Mouse (Mus musculus): ENCODE data around the gene Prr5. TPM values are rescaled to one million over a fixed set of nuclear protein-coding genes. Genes with fewer than 3 reads are reported as not detected.
A peak's percentile ranks its signal among the peaks of the same experiment; 100 is the strongest.
"Not testable (repeated sequence)": the region's sequence is repeated elsewhere in the genome, so short reads cannot be mapped to it uniquely, and the experiment has no call there.

Gene Prr5
- polyA plus RNA-seq, 1 experiment from 2014 or later = 31.3 TPM

- Histone ChIP-seq H3K9ac (no peak overlapping the region), H3K4me2 (no peak overlapping the region), H3K4me3 (no peak overlapping the region), H3K4me1 (replicated peaks) (0 out of 2 replicates have a peak, but pooled peaks cover 2% of the 10 kb centered on the region), H3K9me3 (no peaks in the 10 kb centered on the region), H3K27me3 (no peaks in the 10 kb centered on the region), H3K36me3 (peaks cover 11% of the 10 kb centered on the region; the same call in 1 of the 2 replicates), H3K27ac (replicated peaks) (no peak overlapping the region)
- ATAC-seq (ENCODE audit: low FRiP score, low read depth) = no peak
- 88% methylated on average over 7 of the region's 7 CpGs for WGBS
Measured at GRCm38 (mm10) chr15:84703992-84704391, 34.6 kb downstream of the Prr5 start.

DNA sequence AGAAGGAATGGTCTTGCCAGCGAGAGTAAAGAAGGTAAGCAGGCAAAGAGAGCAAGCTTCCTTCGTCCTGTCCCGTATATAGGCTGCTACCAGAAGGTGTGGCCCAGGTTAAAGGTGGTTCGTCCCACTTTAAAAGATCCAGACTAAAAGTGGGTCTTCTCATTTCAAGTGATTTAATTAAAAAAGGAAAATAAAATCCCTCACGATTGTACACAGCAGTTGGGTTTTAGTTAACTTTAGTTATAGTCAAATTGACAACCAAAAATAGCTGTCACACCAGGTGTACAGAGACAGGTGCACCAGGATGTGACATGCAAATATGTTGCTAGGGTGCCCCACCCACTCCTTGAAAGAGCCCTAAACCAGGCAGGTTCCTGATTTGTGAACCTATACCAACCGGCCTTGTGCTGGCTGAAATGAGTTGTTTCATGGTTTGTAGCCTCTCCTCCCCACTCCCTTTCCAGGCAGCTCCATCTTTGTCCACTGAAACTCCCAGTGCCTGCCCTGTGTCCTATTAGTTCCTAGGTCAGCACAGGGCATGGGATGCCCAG is 36.0 kb downstream of the Prr5 start:
- Histone ChIP-seq H3K9ac (no peak overlapping the region), H3K4me2 (no peak overlapping the region), H3K27me3 (no peaks in the 10 kb centered on the region), H3K4me1 (replicated peaks) (no peaks in the 10 kb centered on the region), H3K4me3 (no peak overlapping the region), H3K9me3 (no peaks in the 10 kb centered on the region), H3K36me3 (peaks cover 8% of the 10 kb centered on the region; the same call in 1 of the 2 replicates), H3K27ac (replicated peaks) (no peak overlapping the region)
- no peak for ATAC-seq (ENCODE audit: low FRiP score, low read depth)
- 94% methylated on average over 6 of the region's 6 CpGs for WGBS

DNA sequence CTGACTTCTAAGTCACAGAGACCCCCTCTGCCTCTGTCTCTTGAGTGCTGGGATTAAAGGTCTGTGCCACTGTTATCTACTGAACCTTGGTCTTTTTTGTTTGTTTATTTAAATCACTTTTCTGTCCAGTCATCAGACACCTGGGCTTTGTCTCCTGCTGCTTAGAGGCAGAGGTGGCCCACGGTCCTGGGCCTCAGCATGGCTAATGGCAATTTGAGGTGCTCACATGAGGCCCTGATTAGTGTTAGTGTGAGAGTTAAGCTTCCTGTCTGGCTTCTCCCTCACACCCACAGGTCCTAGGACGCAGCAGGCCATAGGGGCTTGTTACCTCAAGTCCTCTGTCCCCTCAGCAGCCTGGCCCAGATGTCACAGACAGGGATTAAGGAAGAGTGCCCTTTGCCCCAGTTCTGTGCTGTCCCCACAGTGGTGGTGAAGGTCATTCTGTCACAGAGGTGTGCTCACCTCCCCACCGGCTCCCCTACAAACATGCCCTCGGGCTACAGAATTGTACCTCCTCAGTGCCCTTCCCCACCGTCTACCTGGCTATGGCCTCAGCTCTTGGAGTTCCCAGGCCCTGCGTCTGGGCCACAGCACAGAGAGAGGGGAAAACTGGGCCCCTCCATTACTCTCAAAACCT is 37.7 kb downstream of the Prr5 start:
- Histone ChIP-seq H3K27me3 (no peaks in the 10 kb centered on the region), H3K9me3 (no peaks in the 10 kb centered on the region), H3K4me3 (no peak overlapping the region), H3K9ac (no peak overlapping the region), H3K4me2 (no peak overlapping the region), H3K4me1 (replicated peaks) (no peaks in the 10 kb centered on the region), H3K27ac (replicated peaks) (no peak overlapping the region), H3K36me3 (peaks cover 4% of the 10 kb centered on the region; the same call in 1 of the 2 replicates)
- no peak for ATAC-seq (ENCODE audit: low FRiP score, low read depth)
- 80% methylated on average over 6 of the region's 6 CpGs for WGBS

GRCm38 (mm10) chr15:84712566-84713405 is 43.4 kb downstream of the Prr5 start:
- H3K4me2 ChIP-seq = no peak overlapping the region
- ATAC-seq (ENCODE audit: low FRiP score, low read depth) = no peak
- WGBS = 63% methylated on average over 14 of the region's 14 CpGs

GRCm38 (mm10) chr15:84714730-84715129 is 45.3 kb downstream of the Prr5 start:
- H3K4me2 ChIP-seq = peak overlapping the region; percentile 47
- H3K9ac ChIP-seq = peak overlapping the region; percentile 33; the same call in 1 of the 2 replicates
- peak overlapping the region; percentile 70 for H3K27ac ChIP-seq (replicated peaks)
- no peaks in the 10 kb centered on the region for H3K36me3 ChIP-seq
- peak overlapping the region; percentile 7 for H3K4me3 ChIP-seq
- under 1% methylated on average over 17 of the region's 17 CpGs for WGBS
- peaks cover 11% of the 10 kb centered on the region for H3K4me1 ChIP-seq (replicated peaks)
- H3K27me3 ChIP-seq = peaks cover 15% of the 10 kb centered on the region
- no peaks in the 10 kb centered on the region for H3K9me3 ChIP-seq
- ATAC-seq (ENCODE audit: low FRiP score, low read depth) = peak; percentile 69

More at GRCm38 (mm10) chr15:84712566-84713405, 43.4 kb downstream of the Prr5 start:
- Histone ChIP-seq H3K27ac (replicated peaks) (no peak overlapping the region), H3K27me3 (no peaks in the 10 kb centered on the region), H3K36me3 (no peaks in the 10 kb centered on the region), H3K9ac (no peak overlapping the region), H3K4me3 (no peak overlapping the region), H3K4me1 (replicated peaks) (peaks cover 9% of the 10 kb centered on the region), H3K9me3 (no peaks in the 10 kb centered on the region)

DNA sequence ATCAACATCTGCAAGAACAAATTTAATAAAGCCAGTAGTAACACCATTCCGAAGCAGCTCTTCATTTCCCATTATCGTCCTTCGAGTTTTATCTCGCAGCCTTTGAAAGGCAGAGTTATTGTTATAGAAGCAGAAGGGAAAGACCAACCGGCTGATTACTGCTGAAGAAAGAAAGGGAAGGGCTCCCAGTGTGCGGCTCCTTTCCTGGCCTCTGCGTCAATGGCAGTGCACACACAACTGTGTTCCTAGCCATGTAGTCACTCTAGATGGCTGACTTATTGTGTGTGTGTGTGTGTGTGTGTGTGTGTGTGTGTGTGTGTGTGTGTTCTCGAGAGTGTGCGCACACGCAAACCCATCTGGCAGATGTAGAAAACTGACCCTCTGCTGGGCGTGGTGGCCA is 45.7 kb downstream of the Prr5 start:
- Histone ChIP-seq H3K9me3 (no peaks in the 10 kb centered on the region), H3K4me2 (peak overlapping the region; percentile 47), H3K4me1 (replicated peaks) (peaks cover 15% of the 10 kb centered on the region), H3K27ac (replicated peaks) (peak overlapping the region; percentile 70), H3K4me3 (peak overlapping the region; percentile 7; the same call in 1 of the 2 replicates), H3K36me3 (no peaks in the 10 kb centered on the region), H3K9ac (0 out of 2 replicates have a peak overlapping the region, but pooled peaks have one; percentile 33), H3K27me3 (peaks cover 19% of the 10 kb centered on the region)
- 36% methylated on average over 11 of the region's 11 CpGs for WGBS
- no peak for ATAC-seq (ENCODE audit: low FRiP score, low read depth)

DNA sequence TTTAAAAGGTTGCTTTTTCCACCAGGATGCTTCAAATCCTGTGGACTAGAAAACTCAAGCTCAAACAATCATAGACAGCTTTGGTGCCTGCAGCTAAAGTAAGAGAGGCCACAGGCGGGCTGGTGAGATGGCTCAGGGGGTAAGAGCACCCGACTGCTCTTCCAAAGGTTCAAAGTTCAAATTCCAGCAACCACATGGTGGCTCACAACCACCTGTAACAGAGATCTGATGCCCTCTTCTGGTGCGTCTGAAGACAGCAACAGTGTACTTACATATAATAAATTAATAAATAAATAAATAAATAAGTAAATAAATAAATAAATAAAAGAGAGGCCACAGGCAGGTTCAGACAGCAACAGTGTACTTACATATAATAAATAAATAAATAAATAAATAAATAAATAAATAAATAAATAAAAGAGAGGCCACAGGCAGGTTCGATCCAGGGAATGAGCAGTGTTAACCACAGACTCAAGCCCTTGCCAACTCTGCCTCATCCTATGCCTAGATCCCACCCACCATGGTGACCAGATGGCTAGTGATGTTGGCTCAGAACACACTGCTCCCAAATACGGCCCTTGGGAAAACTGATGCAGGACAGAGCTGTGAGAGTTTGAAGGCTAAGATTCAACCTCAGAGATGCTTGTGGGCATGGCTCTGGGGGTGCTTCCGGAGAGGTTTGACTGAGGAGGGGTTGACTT is 48.3 kb downstream of the Prr5 start:
- Histone ChIP-seq H3K4me1 (replicated peaks) (peaks cover 23% of the 10 kb centered on the region), H3K27me3 (peaks cover 36% of the 10 kb centered on the region)
- not testable (repeated sequence) for H3K9me3 ChIP-seq; H3K36me3 ChIP-seq; H3K4me2 ChIP-seq; ATAC-seq (ENCODE audit: low FRiP score, low read depth); H3K9ac ChIP-seq; H3K27ac ChIP-seq (replicated peaks); H3K4me3 ChIP-seq
- WGBS = 73% methylated on average over 6 of the region's 6 CpGs

DNA sequence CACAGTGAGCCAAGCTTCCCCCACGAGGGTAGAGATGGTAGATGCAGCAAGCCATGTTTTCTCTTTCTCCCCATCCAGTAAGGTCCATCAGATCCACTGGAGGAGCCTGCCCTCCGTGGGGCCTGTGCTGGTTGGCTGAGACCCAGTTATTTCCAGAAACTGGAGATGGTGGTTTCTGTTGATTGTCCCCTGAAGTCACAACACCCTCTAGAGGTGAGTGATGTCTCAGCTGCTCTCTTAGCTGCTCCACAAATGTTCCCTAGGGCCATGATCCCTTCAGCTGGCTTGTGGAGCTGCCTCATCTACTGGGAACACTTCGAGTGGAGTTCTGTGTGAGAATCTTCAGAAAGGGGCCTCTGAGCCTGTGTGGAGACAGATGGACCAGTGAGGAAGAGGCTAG is 49.4 kb downstream of the Prr5 start:
- no peak overlapping the region for H3K27ac ChIP-seq (replicated peaks)
- WGBS = 60% methylated on average over 3 of the region's 3 CpGs
- H3K36me3 ChIP-seq = no peaks in the 10 kb centered on the region
- no peaks in the 10 kb centered on the region for H3K9me3 ChIP-seq
- no peak overlapping the region for H3K9ac ChIP-seq
- H3K4me3 ChIP-seq = no peak overlapping the region
- H3K4me1 ChIP-seq (replicated peaks) = peaks cover 23% of the 10 kb centered on the region
- no peak for ATAC-seq (ENCODE audit: low FRiP score, low read depth)
- no peak overlapping the region for H3K4me2 ChIP-seq
- H3K27me3 ChIP-seq = peaks cover 36% of the 10 kb centered on the region

DNA sequence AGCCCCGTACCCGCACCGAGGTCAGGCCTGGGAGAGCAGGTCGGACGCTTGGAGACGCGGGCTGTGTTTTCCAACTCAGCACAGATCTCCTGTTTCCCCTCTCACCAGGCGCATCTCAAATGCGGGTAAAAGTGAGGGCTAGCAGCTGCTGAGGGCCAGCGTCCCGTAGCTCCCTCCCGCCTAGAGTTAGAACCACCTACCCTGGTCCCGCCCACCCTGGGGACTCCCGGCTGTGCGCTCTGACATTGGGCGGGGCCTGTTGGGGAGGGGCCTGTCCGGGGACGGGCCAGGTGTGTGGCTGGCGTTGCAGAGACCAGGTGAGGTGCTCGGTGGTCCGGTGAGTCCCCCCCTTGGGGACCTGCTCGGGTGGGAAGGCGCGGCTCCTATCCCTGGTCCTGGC is 50.4 kb downstream of the Prr5 start, which contains the start of gene Arhgap8:
Gene Arhgap8 (plus strand): TSS at position 262 of the 400 bp plus-strand sequence.
- Histone ChIP-seq H3K27me3 (peaks cover 36% of the 10 kb centered on the region), H3K4me1 (replicated peaks) (peaks cover 19% of the 10 kb centered on the region), H3K36me3 (no peaks in the 10 kb centered on the region), H3K27ac (replicated peaks) (no peak within 1 kb of the TSS), H3K9me3 (no peaks in the 10 kb centered on the region), H3K4me2 (peak within 1 kb of the TSS; percentile 43), H3K4me3 (peak within 1 kb of the TSS; percentile 9; the same call in 1 of the 2 replicates), H3K9ac (no peak within 1 kb of the TSS)
- ATAC-seq (ENCODE audit: low FRiP score, low read depth) = no peak
- WGBS = 4% methylated on average over 22 of the region's 24 CpGs

DNA sequence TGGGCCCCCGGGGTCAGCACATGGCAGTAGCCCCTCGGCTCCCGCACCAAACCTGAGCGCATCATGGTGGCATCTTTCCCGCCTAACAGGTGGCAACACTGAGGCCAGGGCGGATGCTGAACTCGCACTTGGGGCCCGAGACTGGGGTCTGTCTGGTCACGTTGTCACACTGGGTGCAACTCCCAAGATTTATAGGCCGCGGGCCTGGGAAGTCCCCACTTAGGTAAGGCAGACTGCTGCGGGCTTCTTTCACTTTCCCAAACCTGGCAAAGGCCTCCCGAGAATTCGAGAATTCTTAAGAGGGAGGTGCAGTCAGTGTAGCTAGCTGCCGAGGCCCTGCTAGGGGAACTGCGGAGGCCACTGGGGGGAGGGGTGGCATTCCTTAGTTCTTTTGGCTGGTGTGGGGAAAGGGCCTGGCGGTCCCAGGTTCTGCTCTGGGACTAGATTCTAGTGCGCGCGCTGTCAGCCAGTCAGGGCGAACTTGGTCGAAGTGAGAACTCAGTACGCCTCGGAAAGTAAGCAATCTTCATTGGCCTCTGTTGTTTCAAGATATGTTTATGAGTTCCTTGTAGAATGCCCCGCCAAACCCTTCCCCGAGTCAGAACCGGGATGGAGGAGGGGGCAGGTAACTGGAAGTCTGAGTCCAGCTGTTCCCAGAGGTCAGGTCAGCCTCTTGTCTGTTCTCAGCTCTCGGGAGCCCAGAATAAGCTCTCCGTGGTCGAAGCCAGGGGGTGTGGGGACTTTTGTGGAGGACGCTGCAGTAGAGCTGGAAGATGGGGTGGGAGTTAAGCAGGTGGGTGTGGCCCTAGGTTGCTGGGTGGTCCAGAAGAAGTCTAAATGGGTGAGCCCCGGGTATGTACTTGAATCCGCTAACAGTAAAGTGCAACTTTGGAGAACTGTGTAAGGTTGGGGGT is 51.1 kb downstream of the Prr5 start:
- 6% methylated on average over 33 of the region's 33 CpGs for WGBS
- peak overlapping the region; percentile 43 for H3K4me2 ChIP-seq
- H3K36me3 ChIP-seq = no peaks in the 10 kb centered on the region
- H3K9ac ChIP-seq = no peak overlapping the region
- H3K27ac ChIP-seq (replicated peaks) = no peak overlapping the region
- H3K4me3 ChIP-seq = peak overlapping the region; percentile 9; the same call in 1 of the 2 replicates
- H3K4me1 ChIP-seq (replicated peaks) = peaks cover 13% of the 10 kb centered on the region
- no peak for ATAC-seq (ENCODE audit: low FRiP score, low read depth)
- H3K9me3 ChIP-seq = no peaks in the 10 kb centered on the region
- H3K27me3 ChIP-seq = peaks cover 36% of the 10 kb centered on the region

DNA sequence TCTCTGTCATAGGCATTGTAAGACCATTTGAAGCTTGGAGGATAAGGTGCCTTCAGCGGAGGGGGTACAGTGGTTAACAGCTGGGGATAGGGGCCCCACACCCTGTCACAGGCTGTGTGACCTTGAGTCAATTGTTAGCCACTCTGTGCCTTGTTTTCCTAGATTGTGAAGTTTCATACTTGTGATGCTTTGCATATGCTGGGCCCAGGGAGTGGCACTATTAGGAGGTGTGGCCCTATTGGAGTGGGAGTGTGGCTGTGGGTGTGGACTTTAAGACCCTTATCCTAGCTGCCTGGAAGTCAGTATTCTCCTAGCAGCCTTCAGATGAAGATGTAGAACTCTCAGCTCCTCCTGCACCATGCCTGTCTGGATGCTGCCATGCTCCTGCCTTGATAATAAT is 54.2 kb downstream of the Prr5 start:
- Histone ChIP-seq H3K27me3 (peaks cover 32% of the 10 kb centered on the region), H3K4me1 (replicated peaks) (peaks cover 24% of the 10 kb centered on the region)
- H3K9ac ChIP-seq; H3K4me2 ChIP-seq; H3K36me3 ChIP-seq; ATAC-seq (ENCODE audit: low FRiP score, low read depth); H3K27ac ChIP-seq (replicated peaks); H3K9me3 ChIP-seq; H3K4me3 ChIP-seq: not testable (repeated sequence)
- 100% methylated on average over 1 of the region's 1 CpGs for whole genome bisulfite sequencing

All from hindbrain, embryonic 15.5 days (tissue).